Mouse (Mus musculus): ENCODE measurements around the gene Naif1.

GRCm38 (mm10) chr2:32501754-32502324 lies 51.6 kb downstream of the Naif1 start:
- no peak for TF ChIP-seq CTCF (IDR thresholded peaks at IDR 0.05; ENCODE audit: extremely low read depth, insufficient read length, insufficient replicate concordance, low read depth, low read length)
- TF ChIP-seq POLR2A (IDR thresholded peaks at IDR 0.05; ENCODE audit: low read depth, low read length) = 0 out of 2 replicates have a peak, but pooled peaks have one; percentile 21

Measured in small intestine, adult 2 months (tissue).